Mouse (Mus musculus) left cerebral cortex, postnatal 10 days (tissue): ENCODE measurements around the gene Itpr2. TPM values are rescaled to one million over a fixed set of nuclear protein-coding genes. Genes with fewer than 3 reads are reported as not detected.
A peak's percentile ranks its signal among the peaks of the same experiment; 100 is the strongest.
"Not testable (repeated sequence)": the region's sequence is repeated elsewhere in the genome, so short reads cannot be mapped to it uniquely, and the experiment has no call there.

Experiments used
- DNase-seq, 2 experiments: peaks; one replicate each; pipeline ENCODE4 v3.0.0; 2021 to 2022; ENCODE audit warnings: low spot score in 2 of 2, mixed read lengths in 1 of 2; ENCODE audit errors: extremely low spot score in 1 of 2
- intact Hi-C: fragments of 180-260 bp; cut with DNase I; formaldehyde crosslinking; loops from one replicate; pipeline ENCODE4 v1.15.1; 2025
- total RNA-seq, 2 experiments: library from RNA; stranded (reverse); gene quantifications; 2 replicates each; pipeline ENCODE4 v1.2.3; 2021

Itpr2 gene
- total RNA-seq, 2 experiments from 2014 or later: 17.0 to 19.3 TPM

- intact Hi-C loops: no loop called here
- no peak for DNase-seq
These were observed 22.9 kb downstream of the Itpr2 start for GRCm38 (mm10) chr6:146478888-146479683.

GRCm38 (mm10) chr6:146476865-146477264 lies 25.2 kb downstream of the Itpr2 start:
- intact Hi-C loops: no loop called here

GRCm38 (mm10) chr6:146474166-146474565 lies 27.9 kb downstream of the Itpr2 start:
- DNase-seq: no peak
- intact Hi-C loops: no loop called here

More at GRCm38 (mm10) chr6:146476865-146477264, 25.2 kb downstream of the Itpr2 start:
- no peak for DNase-seq

GRCm38 (mm10) chr6:146473216-146473955 lies 28.6 kb downstream of the Itpr2 start:
- DNase-seq: peak in 1 of 2 experiments; percentile 35
- intact Hi-C loops: no loop called here

- no peak for DNase-seq
- intact Hi-C loops: no loop called here
These were observed 31.6 kb downstream of the Itpr2 start for GRCm38 (mm10) chr6:146470378-146470777.

- no peak for DNase-seq
- intact Hi-C loops: no loop called here
These were observed 32.1 kb downstream of the Itpr2 start for GRCm38 (mm10) chr6:146469936-146470335.

- intact Hi-C loops: no loop called here
- DNase-seq: no peak
These were observed 33.7 kb downstream of the Itpr2 start for GRCm38 (mm10) chr6:146468361-146468760.

GRCm38 (mm10) chr6:146464645-146465042 lies 37.4 kb downstream of the Itpr2 start:
- intact Hi-C loops, DNase-seq: not testable (repeated sequence)

GRCm38 (mm10) chr6:146464014-146464644 lies 37.9 kb downstream of the Itpr2 start:
- DNase-seq: no peak
- intact Hi-C loops: no loop called here

- intact Hi-C loops: no loop called here
- no peak for DNase-seq
These were observed 41.1 kb downstream of the Itpr2 start for GRCm38 (mm10) chr6:146460936-146461335.

- intact Hi-C loops: no loop called here
- DNase-seq: no peak
These were observed 43.6 kb downstream of the Itpr2 start for GRCm38 (mm10) chr6:146458436-146458835.

- no peak for DNase-seq
- intact Hi-C loops: no loop called here
These were observed 45.3 kb downstream of the Itpr2 start for GRCm38 (mm10) chr6:146456741-146457140.

GRCm38 (mm10) chr6:146454520-146455511 lies 47.2 kb downstream of the Itpr2 start:
- DNase-seq: no peak
- intact Hi-C loops: no loop called here

- no peak for DNase-seq
- intact Hi-C loops: no loop called here
These were observed 49.5 kb downstream of the Itpr2 start for GRCm38 (mm10) chr6:146452474-146452873.

- intact Hi-C loops: no loop called here
- DNase-seq: peak in 1 of 2 experiments; percentile 31
These were observed 55.9 kb downstream of the Itpr2 start for GRCm38 (mm10) chr6:146446032-146446704.

GRCm38 (mm10) chr6:146439826-146440225 lies 62.2 kb downstream of the Itpr2 start:
- DNase-seq: no peak
- intact Hi-C loops: no loop called here

GRCm38 (mm10) chr6:146439071-146439818 lies 62.8 kb downstream of the Itpr2 start:
- intact Hi-C loops: no loop called here
- DNase-seq: no peak
